Mouse (Mus musculus): ENCODE measurements at regions not wholly inside any gene's neighbourhood (a gene's known extent, or its start where the extent isn't known, plus 50 kb on each side); places are given as distances from the start of the nearest gene placed in this dataset.

DNA sequence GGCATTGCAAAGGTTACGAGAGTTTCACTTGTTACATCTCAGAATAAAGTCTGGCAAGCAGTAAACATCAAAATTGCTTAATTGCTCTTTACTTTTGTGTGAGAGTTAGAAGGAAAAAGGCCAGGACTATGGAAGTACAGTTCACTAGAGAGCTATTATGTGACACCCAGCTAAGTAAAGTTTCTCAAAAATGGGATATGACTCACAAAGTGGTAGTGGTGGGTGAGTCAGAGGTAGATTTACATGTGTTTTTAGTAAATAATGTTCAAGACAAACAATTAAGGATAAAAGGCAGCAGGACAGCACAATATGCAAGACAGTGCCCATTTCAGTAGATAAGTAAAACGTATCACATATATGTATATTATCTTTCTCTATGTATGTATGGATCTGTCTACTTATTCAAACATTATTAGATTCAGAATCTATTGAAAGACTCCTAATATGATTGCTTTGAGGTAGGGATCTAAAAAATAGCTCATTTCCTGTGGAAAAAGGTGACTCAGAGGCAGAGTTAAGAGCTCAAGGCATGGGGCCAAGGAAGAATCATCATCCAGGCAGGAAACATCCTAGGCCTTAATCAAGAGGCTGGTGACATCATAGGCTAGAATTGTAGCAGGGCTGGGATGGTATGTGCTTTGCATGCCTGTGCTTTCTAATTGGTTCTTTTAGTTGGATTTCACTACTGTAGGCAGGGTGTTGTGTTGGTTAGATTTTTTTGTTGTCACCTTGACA, 211.2 kb downstream of the C1d start:
- no peak overlapping the region for H3K4me3 ChIP-seq
- no peak overlapping the region for H3K27ac ChIP-seq
- ATAC-seq (ENCODE audit: insufficient number of reproducible peaks, insufficient read depth, low FRiP score, low TSS enrichment, low read depth) = no peak
- H3K4me1 ChIP-seq = no peaks in the 10 kb centered on the region
- 87% methylated on average over 2 of the region's 2 CpGs for WGBS
- no peaks in the 10 kb centered on the region for H3K36me3 ChIP-seq
- no peak overlapping the region for H3K4me2 ChIP-seq
- H3K27me3 ChIP-seq = no peaks in the 10 kb centered on the region
- H3K9ac ChIP-seq = no peak overlapping the region
- no peaks in the 10 kb centered on the region for H3K9me3 ChIP-seq

DNA sequence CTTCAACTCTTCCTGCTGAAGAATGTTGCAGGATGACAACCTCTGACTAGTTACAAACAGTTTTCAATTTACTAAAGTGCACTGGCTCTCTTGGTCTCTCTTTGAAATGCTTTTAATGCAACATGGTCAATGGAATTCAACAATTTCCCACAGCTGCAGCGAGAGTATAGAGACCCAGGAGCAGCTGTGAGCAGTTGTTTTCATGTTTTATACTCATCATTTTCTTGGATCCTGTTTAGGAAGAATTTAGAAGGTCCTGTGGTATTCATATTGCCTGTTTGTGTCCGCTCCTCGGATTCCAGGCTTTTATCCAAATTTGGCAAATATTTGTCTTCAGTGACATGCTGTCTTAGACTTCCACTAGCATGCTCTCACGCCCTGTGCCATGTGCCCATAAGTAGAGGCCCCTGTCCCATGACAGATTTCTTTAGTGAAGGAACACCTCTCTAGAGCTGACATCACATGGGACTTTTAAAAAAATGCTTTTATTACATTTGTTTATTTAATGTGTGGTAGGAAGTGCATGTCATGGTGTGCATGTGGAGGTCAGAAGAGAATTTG, 224.1 kb downstream of the C1d start:
- H3K27ac ChIP-seq = no peak overlapping the region
- no peaks in the 10 kb centered on the region for H3K27me3 ChIP-seq
- no peak overlapping the region for H3K4me3 ChIP-seq
- WGBS = 59% methylated on average over 4 of the region's 4 CpGs
- no peak overlapping the region for H3K4me2 ChIP-seq
- no peaks in the 10 kb centered on the region for H3K36me3 ChIP-seq
- H3K4me1 ChIP-seq = no peaks in the 10 kb centered on the region
- no peak for ATAC-seq (ENCODE audit: insufficient number of reproducible peaks, insufficient read depth, low FRiP score, low TSS enrichment, low read depth)
- no peaks in the 10 kb centered on the region for H3K9me3 ChIP-seq
- H3K9ac ChIP-seq = no peak overlapping the region

DNA sequence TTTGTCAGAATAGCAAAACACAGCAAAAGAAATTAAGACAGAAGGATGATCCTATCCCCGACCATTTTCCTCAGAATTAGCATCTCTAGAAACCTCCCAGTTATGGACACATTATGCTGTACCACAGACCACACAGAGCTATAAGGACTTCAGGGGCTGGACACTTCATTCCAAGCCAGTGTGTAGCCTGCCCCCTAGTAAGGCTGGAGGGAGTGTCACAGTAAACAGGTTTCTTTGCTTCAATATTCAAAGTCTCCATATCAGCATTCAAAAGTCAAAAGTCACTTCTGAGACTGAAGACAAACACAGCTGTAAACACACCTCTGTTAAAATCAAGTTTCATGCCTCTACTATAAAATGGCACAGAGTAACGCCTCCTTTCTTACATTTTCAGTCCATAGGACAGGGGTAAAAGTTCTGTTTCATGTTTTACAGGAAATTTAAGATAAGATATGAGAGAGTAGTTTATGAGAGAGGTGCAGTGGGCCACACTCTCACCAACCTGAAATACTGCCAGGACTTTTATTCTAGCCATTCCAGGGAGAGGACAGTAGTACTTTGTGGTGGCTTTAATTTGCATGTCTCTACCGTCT, 226.6 kb downstream of the C1d start:
- Histone ChIP-seq H3K36me3 (no peaks in the 10 kb centered on the region), H3K27ac (no peak overlapping the region), H3K9ac (no peak overlapping the region), H3K27me3 (no peaks in the 10 kb centered on the region), H3K4me3 (no peak overlapping the region), H3K4me1 (no peaks in the 10 kb centered on the region), H3K9me3 (no peaks in the 10 kb centered on the region), H3K4me2 (no peak overlapping the region)
- WGBS = 61% methylated on average over 3 of the region's 3 CpGs
- ATAC-seq (ENCODE audit: insufficient number of reproducible peaks, insufficient read depth, low FRiP score, low TSS enrichment, low read depth) = no peak

DNA sequence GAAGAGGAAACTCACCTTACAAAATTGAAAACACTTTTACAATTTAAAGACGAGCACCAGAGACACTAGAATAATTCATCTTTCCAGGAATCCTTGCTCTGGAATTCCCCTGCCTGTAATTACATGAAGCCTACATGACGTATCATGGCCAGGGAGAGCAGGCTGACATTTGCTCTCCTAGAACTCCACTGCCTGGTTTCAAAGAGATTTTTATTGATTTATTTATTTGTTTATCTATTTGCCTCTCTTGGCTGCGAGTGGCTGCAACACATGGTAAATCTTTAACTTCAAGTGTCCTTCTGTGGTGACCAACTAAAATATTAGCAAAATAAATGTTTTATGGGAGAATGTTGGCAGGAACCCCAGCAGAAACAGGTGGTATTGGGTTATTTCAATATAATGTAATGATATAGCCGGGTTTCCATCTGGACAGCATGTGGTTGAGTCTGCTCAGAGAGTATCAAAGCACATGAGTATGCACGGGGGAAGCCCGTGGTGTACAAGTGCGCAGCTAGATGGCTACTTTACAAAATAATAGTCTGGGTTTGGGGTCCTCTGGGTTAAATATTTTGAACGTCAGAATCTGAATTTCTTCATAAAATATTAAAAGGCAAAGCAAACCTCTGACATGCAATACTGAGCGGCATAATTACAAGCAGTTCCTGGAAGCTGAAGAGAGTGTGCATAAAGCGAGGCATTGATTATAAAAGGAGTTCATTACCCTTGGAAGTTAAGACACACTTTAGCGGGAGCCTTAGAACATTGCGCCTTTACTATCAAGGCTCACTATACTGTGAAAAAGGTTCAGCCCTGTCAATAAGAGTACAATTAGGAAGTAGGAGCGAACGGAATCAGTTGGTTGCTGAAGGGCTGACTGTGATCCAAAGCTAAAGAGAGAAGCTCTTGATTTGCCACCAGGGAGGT, 244.0 kb downstream of the C1d start:
- no peak for ATAC-seq (ENCODE audit: insufficient number of reproducible peaks, insufficient read depth, low FRiP score, low TSS enrichment, low read depth)
- 52% methylated on average over 14 of the region's 14 CpGs for WGBS
- no peak overlapping the region for H3K27ac ChIP-seq

DNA sequence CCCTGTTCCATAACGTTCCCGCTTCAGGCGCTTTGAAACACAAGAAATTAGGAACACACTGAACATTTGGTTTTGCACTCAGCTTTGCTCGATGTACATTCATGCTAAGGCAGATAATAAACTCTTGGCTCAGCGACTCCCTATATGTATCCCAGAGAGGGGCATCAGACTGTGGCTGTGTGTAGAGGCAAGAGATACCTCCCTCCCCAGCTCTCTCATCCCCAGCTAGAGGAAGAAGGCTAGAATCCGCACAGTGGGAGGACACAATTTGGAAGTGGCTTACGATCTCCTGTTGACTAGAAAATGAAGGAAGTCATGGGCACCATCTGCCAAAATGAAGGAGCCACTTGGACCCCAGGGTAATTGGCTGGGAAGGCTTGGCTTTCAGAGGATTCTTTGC, 244.7 kb downstream of the C1d start:
- Histone ChIP-seq H3K4me2 (no peak overlapping the region), H3K4me3 (no peak overlapping the region), H3K27ac (no peak overlapping the region), H3K27me3 (no peaks in the 10 kb centered on the region), H3K36me3 (no peaks in the 10 kb centered on the region), H3K4me1 (no peaks in the 10 kb centered on the region), H3K9me3 (no peaks in the 10 kb centered on the region), H3K9ac (no peak overlapping the region)
- WGBS = 71% methylated on average over 7 of the region's 7 CpGs
- ATAC-seq (ENCODE audit: insufficient number of reproducible peaks, insufficient read depth, low FRiP score, low TSS enrichment, low read depth) = no peak

More for the DNA sequence above, 244.0 kb downstream of the C1d start:
- Histone ChIP-seq H3K4me3 (no peak overlapping the region), H3K36me3 (no peaks in the 10 kb centered on the region), H3K9ac (no peak overlapping the region), H3K4me2 (no peak overlapping the region), H3K27me3 (no peaks in the 10 kb centered on the region), H3K9me3 (no peaks in the 10 kb centered on the region), H3K4me1 (no peaks in the 10 kb centered on the region)

DNA sequence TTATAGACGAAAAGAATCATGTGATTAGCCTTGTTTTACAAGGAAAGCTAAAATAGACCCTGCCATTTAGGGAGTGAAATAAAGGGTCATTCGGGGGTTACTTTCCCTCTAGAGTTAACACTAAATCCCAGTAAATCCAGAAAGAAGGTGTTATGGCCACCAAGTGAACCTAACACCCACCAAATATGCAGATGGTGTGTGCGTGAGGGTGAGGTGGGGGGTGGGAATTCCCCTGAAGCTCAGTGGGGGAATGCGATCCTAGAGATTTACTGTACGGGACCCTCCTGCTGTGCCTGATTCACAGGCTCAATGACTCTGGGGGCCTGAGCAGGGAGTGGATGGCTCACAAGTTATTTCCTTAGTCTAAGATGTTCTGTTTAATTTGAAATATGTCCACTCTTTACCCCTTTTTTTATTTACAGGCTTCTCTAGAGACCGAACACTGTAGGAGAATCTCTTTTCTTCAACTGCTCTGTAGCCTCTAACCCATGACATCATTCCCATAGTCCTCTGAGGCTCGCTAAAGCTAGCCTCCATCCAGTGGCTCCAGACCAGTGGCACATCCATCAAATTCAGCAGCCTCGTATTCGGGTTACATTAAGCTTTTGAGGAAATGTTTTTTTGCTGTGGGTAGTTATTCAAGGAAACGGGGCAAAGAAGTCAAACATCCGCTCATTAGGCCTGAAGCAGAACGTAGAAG, 265.0 kb downstream of the C1d start:
- Histone ChIP-seq H3K4me2 (no peak overlapping the region), H3K27ac (no peak overlapping the region), H3K4me1 (no peaks in the 10 kb centered on the region), H3K4me3 (no peak overlapping the region), H3K27me3 (no peaks in the 10 kb centered on the region), H3K36me3 (no peaks in the 10 kb centered on the region), H3K9me3 (no peaks in the 10 kb centered on the region), H3K9ac (no peak overlapping the region)
- WGBS = 74% methylated on average over 12 of the region's 12 CpGs
- no peak for ATAC-seq (ENCODE audit: insufficient number of reproducible peaks, insufficient read depth, low FRiP score, low TSS enrichment, low read depth)

DNA sequence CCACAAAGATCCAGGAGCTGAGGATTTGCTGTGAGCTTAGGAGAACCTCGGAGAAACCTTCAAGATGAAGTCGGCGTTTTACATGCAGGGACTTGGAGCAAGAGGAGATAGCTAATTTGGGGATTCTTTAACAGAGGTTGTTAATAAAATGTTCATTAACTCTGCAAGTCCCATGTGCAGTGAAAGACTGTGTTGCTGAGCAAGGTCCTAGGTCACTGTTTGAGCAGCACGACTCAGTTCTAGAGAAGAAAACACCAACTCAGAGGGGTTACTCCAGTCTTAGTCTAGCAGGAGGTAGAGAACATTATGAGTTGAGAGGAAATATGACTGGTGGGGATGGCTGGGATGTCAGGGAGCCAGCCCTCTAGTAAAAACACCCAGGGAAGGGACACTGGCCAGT, 265.9 kb downstream of the C1d start:
- no peaks in the 10 kb centered on the region for H3K4me1 ChIP-seq
- H3K27ac ChIP-seq = no peak overlapping the region
- WGBS = 91% methylated on average over 4 of the region's 4 CpGs
- H3K9ac ChIP-seq = no peak overlapping the region
- no peak overlapping the region for H3K4me3 ChIP-seq
- no peak overlapping the region for H3K4me2 ChIP-seq
- no peak for ATAC-seq (ENCODE audit: insufficient number of reproducible peaks, insufficient read depth, low FRiP score, low TSS enrichment, low read depth)
- H3K9me3 ChIP-seq = no peaks in the 10 kb centered on the region
- no peaks in the 10 kb centered on the region for H3K27me3 ChIP-seq
- no peaks in the 10 kb centered on the region for H3K36me3 ChIP-seq

DNA sequence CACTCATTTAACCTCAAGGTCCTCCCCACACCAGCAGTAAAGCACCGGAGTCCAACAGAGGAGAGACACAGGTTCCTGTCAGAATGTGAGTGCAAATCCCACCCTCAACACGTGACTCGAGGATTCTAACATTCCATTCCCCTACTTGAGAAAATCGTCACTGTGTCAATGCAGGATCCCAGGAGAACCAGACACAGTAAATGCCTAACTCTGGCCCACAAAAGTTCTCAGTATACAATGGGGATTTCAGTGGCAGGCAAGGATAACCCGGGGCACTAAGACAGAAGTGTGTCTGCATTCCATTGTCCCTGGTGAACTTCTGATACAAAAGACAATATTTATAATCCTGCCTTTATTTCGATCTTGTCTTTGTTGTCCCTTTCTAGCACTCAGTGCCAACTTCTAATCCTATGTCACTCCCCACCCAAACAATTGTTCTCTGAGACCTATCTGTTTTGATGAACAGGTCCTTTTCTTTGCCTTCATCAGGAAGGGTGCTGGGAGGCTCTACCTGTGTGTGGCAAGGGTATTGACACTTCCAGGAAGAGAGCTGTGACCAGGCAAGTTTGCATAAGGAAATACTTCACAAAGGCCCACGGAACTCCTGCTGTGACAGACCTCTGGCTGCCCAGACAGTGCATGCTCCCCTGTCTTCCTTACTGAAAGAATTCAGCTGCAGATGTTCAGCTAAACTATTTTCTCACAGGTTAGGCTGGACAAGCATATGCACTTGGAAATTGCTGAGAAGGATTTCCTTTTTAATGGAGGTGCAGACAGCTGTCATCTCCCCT, 267.8 kb downstream of the C1d start:
- no peak overlapping the region for H3K4me2 ChIP-seq
- ATAC-seq (ENCODE audit: insufficient number of reproducible peaks, insufficient read depth, low FRiP score, low TSS enrichment, low read depth) = no peak
- no peaks in the 10 kb centered on the region for H3K4me1 ChIP-seq
- H3K9ac ChIP-seq = no peak overlapping the region
- no peak overlapping the region for H3K4me3 ChIP-seq
- no peak overlapping the region for H3K27ac ChIP-seq
- no peaks in the 10 kb centered on the region for H3K27me3 ChIP-seq
- no peaks in the 10 kb centered on the region for H3K36me3 ChIP-seq
- 45% methylated on average over 7 of the region's 7 CpGs for WGBS
- no peaks in the 10 kb centered on the region for H3K9me3 ChIP-seq

DNA sequence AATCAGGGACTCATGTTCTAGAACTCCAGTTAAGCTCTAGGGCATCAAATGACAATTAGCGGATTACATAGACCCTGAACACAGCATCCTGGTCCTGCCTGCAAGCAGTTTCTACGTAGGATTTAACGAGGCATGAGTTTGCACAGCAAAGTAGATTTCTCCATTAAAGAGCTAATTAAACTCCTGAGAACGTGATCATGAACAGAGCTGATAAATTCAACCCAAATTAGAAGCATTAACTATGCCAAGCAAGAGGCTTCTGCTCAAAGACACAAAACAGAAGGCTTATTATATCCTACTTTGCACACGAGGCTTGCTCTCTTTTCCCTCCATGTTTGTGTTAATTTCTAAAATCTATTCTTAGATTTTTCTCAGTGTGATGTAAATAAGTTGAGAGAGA, 269.1 kb downstream of the C1d start:
- no peaks in the 10 kb centered on the region for H3K9me3 ChIP-seq
- H3K27me3 ChIP-seq = no peaks in the 10 kb centered on the region
- no peak for ATAC-seq (ENCODE audit: insufficient number of reproducible peaks, insufficient read depth, low FRiP score, low TSS enrichment, low read depth)
- no peak overlapping the region for H3K4me3 ChIP-seq
- no peaks in the 10 kb centered on the region for H3K36me3 ChIP-seq
- 61% methylated on average over 5 of the region's 5 CpGs for WGBS
- H3K4me2 ChIP-seq = no peak overlapping the region
- H3K27ac ChIP-seq = no peak overlapping the region
- no peaks in the 10 kb centered on the region for H3K4me1 ChIP-seq
- H3K9ac ChIP-seq = no peak overlapping the region

DNA sequence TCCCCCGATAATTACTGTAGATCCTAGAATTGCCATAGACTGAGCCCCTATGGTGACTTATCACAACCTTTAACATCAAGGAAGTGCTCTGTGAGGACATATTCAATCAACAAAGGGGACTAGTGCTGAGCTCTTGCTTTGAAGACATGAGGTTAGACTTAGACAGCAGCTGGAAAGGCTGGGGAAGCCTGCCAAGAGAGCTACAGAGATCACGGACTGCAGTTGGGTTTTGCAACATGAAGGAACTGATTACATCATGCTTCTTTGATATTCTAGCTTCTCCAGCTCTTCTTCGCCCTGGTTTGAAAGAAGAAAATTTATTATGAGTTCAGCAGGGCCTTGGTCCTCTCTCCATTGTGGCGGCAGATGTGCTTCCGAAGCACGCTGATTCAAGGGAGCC, 271.2 kb downstream of the C1d start:
- no peaks in the 10 kb centered on the region for H3K9me3 ChIP-seq
- WGBS = 76% methylated on average over 6 of the region's 6 CpGs
- H3K4me1 ChIP-seq = no peaks in the 10 kb centered on the region
- no peak overlapping the region for H3K4me2 ChIP-seq
- no peaks in the 10 kb centered on the region for H3K36me3 ChIP-seq
- no peak overlapping the region for H3K27ac ChIP-seq
- no peak for ATAC-seq (ENCODE audit: insufficient number of reproducible peaks, insufficient read depth, low FRiP score, low TSS enrichment, low read depth)
- H3K9ac ChIP-seq = no peak overlapping the region
- no peak overlapping the region for H3K4me3 ChIP-seq
- no peaks in the 10 kb centered on the region for H3K27me3 ChIP-seq

DNA sequence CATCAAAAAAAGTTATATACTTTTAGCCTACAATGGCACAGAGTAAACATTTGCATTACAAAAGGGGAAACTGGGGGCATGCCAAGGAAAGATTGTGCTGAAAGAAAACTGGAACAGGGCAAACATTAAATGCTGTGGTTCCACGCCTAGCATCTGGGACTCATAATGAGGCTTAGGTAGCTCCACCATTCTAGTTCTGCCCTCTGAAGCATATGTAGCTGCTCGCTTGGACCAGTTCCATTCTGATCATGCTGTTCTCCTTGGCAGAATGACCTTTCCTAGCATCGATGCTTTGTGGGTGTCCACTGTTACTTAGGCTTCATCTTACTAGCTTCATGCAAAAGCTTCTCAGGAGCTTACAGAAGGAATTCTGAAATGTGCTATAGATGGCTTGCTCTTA, 276.3 kb downstream of the C1d start:
- no peaks in the 10 kb centered on the region for H3K36me3 ChIP-seq
- H3K4me3 ChIP-seq = no peak overlapping the region
- no peak overlapping the region for H3K4me2 ChIP-seq
- no peak for ATAC-seq (ENCODE audit: insufficient number of reproducible peaks, insufficient read depth, low FRiP score, low TSS enrichment, low read depth)
- H3K4me1 ChIP-seq = no peaks in the 10 kb centered on the region
- 60% methylated on average over 3 of the region's 3 CpGs for WGBS
- H3K27me3 ChIP-seq = no peaks in the 10 kb centered on the region
- H3K27ac ChIP-seq = no peak overlapping the region
- no peaks in the 10 kb centered on the region for H3K9me3 ChIP-seq
- H3K9ac ChIP-seq = no peak overlapping the region

Measured in embryonic facial prominence, embryonic 13.5 days (tissue).